Mouse (Mus musculus) neural tube, embryonic 15.5 days (tissue): Measurements from ENCODE around the gene Phactr3. TPM values are rescaled to one million over a fixed set of nuclear protein-coding genes. Genes with fewer than 3 reads are reported as not detected.

Experiments
- ATAC-seq: fragments of 200-750 bp; cut with Nextera tagmentation; 2 replicates; pipeline ENCODE4 v1.8.0; 2017; ENCODE audit warnings: mild to moderate bottlenecking, moderate TSS enrichment, moderate library complexity; ENCODE audit not compliant: low FRiP score
- H3K27ac ChIP-seq: fragments of 300-500 bp; sonication (generic); replicated peaks from 2 replicates; pipeline ENCODE4 v1.5.1; 2015; ENCODE audit warnings: mild to moderate bottlenecking, inconsistent platforms
- H3K27me3 ChIP-seq: fragments of 300-500 bp; sonication (generic); replicated peaks from 2 replicates; pipeline ENCODE4 v1.6.1; 2015; ENCODE audit warnings: inconsistent platforms
- H3K36me3 ChIP-seq: fragments of 300-500 bp; sonication (generic); 2 replicates; pipeline ENCODE4 v1.6.1; 2015; ENCODE audit warnings: inconsistent platforms
- H3K4me1 ChIP-seq: fragments of 300-500 bp; sonication (generic); 2 replicates; pipeline ENCODE4 v1.6.1; 2015; ENCODE audit warnings: inconsistent platforms
- H3K4me2 ChIP-seq: fragments of 300-500 bp; sonication (generic); 2 replicates; pipeline ENCODE4 v1.6.1; 2015; ENCODE audit warnings: inconsistent platforms, mild to moderate bottlenecking, moderate library complexity
- H3K4me3 ChIP-seq: fragments of 300-500 bp; sonication (generic); replicated peaks from 2 replicates; pipeline ENCODE4 v1.5.1; 2015; ENCODE audit warnings: mild to moderate bottlenecking, inconsistent platforms
- H3K9ac ChIP-seq: fragments of 300-500 bp; sonication (generic); replicated peaks from 2 replicates; pipeline ENCODE4 v1.6.1; 2015; ENCODE audit warnings: mild to moderate bottlenecking, inconsistent platforms
- H3K9me3 ChIP-seq: fragments of 300-500 bp; sonication (generic); replicated peaks from 2 replicates; pipeline ENCODE4 v1.6.1; 2016; ENCODE audit warnings: inconsistent platforms
- WGBS: fragments of 180-500 bp; shearing (Covaris S2); methylation state at CpG from one replicate; pipeline ENCODE4 v1.1.7; 2015; ENCODE audit warnings: mixed read lengths; 5-methylcytosine and 5-hydroxymethylcytosine counted together
- polyA plus RNA-seq: library from polyadenylated mRNA; unstranded; fragments of >200 nt; fragmentation: Nextera tagmentation; extraction: Ambion mirVana; gene quantifications from 2 replicates; pipeline ENCODE4 v1.2.1, GENCODE M21; 2015

Phactr3 gene
- polyA plus RNA-seq, 1 experiment from 2014 or later: 57.2 TPM

DNA sequence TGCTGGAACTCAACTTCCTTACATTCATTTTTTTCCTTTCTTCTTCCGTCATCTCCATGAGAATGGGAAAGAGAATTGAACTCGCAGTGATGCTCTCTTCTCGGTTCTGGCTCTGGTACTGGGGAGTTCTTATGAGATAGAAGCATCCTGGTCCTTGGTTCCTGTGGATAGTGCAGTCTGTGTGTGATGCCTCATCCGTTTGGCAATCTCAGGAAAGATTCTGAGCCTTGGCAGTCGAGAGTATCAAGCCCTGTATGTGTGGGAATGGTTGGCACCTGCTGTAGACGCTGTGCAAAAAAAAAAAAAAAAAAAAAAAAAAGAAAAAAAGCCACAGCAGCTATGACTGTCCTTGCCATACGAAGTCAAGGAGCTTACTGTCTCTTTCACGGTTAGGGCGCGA lies 47.2 kb downstream of the Phactr3 start:
- peaks cover 12% of the 10 kb centered on the region for H3K4me1 ChIP-seq
- WGBS: 81% methylated on average over 10 of the region's 10 CpGs
- ATAC-seq: no peak
- no peak overlapping the region for H3K9ac ChIP-seq
- H3K9me3 ChIP-seq: no peaks in the 10 kb centered on the region
- no peak overlapping the region for H3K4me2 ChIP-seq
- H3K27ac ChIP-seq: no peak overlapping the region
- H3K27me3 ChIP-seq: no peaks in the 10 kb centered on the region
- no peaks in the 10 kb centered on the region for H3K36me3 ChIP-seq
- no peak overlapping the region for H3K4me3 ChIP-seq

DNA sequence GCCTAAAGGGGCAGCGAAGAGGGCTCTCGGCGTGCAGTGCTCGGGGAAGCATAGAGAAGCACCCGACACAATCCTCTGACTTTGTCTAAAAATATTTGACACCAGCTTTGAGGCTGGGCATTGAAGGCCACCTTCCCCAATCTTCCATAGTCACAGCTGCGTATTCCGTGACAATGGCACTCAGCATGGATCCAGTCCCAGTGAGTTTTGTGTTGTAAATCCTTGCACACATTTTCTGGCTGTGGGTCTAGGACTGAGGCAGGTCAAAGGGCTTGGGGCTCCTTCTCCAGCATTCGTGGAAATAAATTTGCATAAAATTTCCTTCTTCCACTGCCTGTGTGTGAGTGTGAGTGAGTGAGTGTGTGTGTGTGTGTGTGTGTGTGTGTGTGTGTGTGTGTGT lies 51.2 kb downstream of the Phactr3 start:
- ATAC-seq: no peak
- no peaks in the 10 kb centered on the region for H3K36me3 ChIP-seq
- H3K27me3 ChIP-seq: no peaks in the 10 kb centered on the region
- H3K4me2 ChIP-seq: no peak overlapping the region
- no peaks in the 10 kb centered on the region for H3K9me3 ChIP-seq
- H3K9ac ChIP-seq: no peak overlapping the region
- H3K27ac ChIP-seq: no peak overlapping the region
- H3K4me3 ChIP-seq: no peak overlapping the region
- H3K4me1 ChIP-seq: peaks cover 25% of the 10 kb centered on the region
- 31% methylated on average over 8 of the region's 8 CpGs for WGBS

DNA sequence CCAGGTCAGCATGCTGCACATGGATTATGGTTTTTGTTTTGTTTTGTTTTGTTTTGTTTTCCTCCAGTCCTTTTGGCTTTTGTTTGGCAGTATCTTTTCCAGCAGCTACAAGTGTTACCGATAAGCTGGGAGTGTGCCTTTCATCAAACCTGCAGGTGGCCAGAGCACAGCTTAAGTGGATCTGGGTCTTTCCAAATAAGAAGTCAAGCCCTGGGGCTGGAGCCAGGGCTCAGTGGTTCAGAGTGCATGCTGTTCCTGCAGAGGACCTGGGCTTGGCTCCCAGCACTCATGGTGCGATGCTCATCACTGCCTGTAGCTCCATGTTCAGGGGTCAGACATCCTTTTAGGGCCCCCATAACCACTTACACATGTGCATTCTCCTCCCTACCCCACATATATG lies 55.2 kb downstream of the Phactr3 start:
- Histone ChIP-seq H3K27me3 (no peaks in the 10 kb centered on the region), H3K9me3 (no peaks in the 10 kb centered on the region), H3K9ac (no peak overlapping the region), H3K36me3 (no peaks in the 10 kb centered on the region), H3K4me2 (no peak overlapping the region), H3K4me3 (no peak overlapping the region), H3K27ac (no peak overlapping the region), H3K4me1 (peaks cover 36% of the 10 kb centered on the region)
- ATAC-seq: no peak
- 63% methylated on average over 2 of the region's 2 CpGs for WGBS

DNA sequence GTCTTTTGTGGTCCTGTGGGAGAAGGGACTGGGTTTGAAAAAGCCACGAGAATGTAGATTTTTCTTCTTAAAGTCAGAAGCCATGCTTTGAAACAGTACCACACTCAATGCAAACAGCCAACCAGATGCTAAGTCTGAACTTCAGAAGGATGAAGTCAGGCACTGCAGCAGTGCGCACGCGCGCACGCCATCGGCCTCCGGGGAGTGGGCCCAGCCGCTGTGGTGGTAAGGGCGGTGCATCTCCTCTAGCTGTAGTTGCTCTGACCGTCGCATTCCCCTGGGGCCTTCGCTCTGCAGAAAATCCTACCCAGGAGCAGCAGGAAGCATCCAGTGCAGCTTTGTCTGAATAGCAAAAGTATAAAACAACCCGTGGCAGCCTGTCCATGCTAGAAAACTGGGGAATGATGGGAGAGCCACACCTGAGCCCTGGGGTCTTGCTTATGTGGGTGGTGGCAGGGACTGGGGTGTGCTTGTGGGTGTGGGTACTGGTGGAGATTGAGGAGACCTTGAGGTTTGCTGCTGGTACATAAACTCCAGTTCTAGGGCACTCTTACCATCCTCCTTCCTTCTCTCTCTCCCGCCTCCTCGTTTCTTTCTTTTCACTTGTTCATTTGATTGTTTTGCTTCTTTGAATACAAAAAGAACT lies 56.6 kb downstream of the Phactr3 start:
- 26% methylated on average over 16 of the region's 16 CpGs for WGBS
- Histone ChIP-seq H3K27ac (peak overlapping the region; percentile 83), H3K4me2 (peak overlapping the region; percentile 56), H3K36me3 (no peaks in the 10 kb centered on the region), H3K9me3 (no peaks in the 10 kb centered on the region), H3K4me1 (peaks cover 24% of the 10 kb centered on the region), H3K9ac (peak overlapping the region; percentile 37), H3K27me3 (no peaks in the 10 kb centered on the region), H3K4me3 (peak overlapping the region; percentile 33)
- ATAC-seq: peak; percentile 82

GRCm38 (mm10) chr2:178184251-178184650 lies 65.5 kb downstream of the Phactr3 start:
- Histone ChIP-seq H3K9me3 (no peaks in the 10 kb centered on the region), H3K4me1 (peaks cover 8% of the 10 kb centered on the region), H3K36me3 (no peaks in the 10 kb centered on the region), H3K4me2 (no peak overlapping the region), H3K9ac (no peak overlapping the region), H3K27me3 (no peaks in the 10 kb centered on the region), H3K4me3 (no peak overlapping the region), H3K27ac (no peak overlapping the region)
- WGBS: 82% methylated on average over 5 of the region's 5 CpGs
- no peak for ATAC-seq

DNA sequence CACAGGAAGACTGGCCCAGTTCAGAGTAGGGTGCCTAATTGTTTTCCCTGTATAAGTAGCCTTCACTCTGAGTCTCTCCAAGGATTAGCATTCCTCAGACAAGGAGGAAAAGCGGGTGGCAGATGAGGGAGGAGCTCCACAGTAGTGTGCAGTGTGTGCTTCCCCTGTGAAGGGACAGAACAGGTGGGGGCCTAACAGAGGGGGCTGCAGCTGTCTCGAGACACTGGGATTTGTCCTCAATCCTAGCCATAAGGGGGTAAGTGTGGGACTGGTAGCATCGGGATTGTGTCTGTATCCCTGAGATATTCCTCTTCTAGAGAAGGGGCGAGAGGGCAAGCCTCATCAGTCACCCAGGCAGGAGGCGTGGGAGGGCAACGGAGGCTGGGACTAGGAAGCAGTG lies 66.1 kb downstream of the Phactr3 start:
- Histone ChIP-seq H3K9me3 (no peaks in the 10 kb centered on the region), H3K4me3 (no peak overlapping the region), H3K9ac (no peak overlapping the region), H3K4me2 (no peak overlapping the region), H3K4me1 (peaks cover 8% of the 10 kb centered on the region), H3K27ac (no peak overlapping the region), H3K36me3 (no peaks in the 10 kb centered on the region), H3K27me3 (no peaks in the 10 kb centered on the region)
- no peak for ATAC-seq
- WGBS: 73% methylated on average over 6 of the region's 6 CpGs

- WGBS: 64% methylated on average over 2 of the region's 2 CpGs
- Histone ChIP-seq H3K27ac (peak overlapping the region; percentile 63; the same call in 1 of the 2 replicates), H3K4me2 (no peak overlapping the region), H3K4me3 (no peak overlapping the region), H3K9ac (no peak overlapping the region), H3K27me3 (no peaks in the 10 kb centered on the region), H3K9me3 (no peaks in the 10 kb centered on the region), H3K4me1 (peaks cover 22% of the 10 kb centered on the region), H3K36me3 (no peaks in the 10 kb centered on the region)
- no peak for ATAC-seq
Observed at GRCm38 (mm10) chr2:178188988-178189387, 70.2 kb downstream of the Phactr3 start.

GRCm38 (mm10) chr2:178192881-178193280 lies 74.1 kb downstream of the Phactr3 start:
- ATAC-seq: no peak
- Histone ChIP-seq H3K9me3 (no peaks in the 10 kb centered on the region), H3K9ac (no peak overlapping the region), H3K27ac (peak overlapping the region; percentile 56), H3K36me3 (no peaks in the 10 kb centered on the region), H3K4me2 (no peak overlapping the region), H3K4me3 (no peak overlapping the region), H3K4me1 (peaks cover 22% of the 10 kb centered on the region), H3K27me3 (no peaks in the 10 kb centered on the region)
- WGBS: 48% methylated on average over 9 of the region's 9 CpGs

GRCm38 (mm10) chr2:178193445-178193844 lies 74.7 kb downstream of the Phactr3 start:
- Histone ChIP-seq H3K4me2 (no peak overlapping the region), H3K4me1 (peaks cover 20% of the 10 kb centered on the region), H3K27me3 (no peaks in the 10 kb centered on the region), H3K4me3 (no peak overlapping the region), H3K9me3 (no peaks in the 10 kb centered on the region), H3K9ac (no peak overlapping the region), H3K27ac (peak overlapping the region; percentile 56), H3K36me3 (no peaks in the 10 kb centered on the region)
- WGBS: 43% methylated on average over 2 of the region's 2 CpGs
- ATAC-seq: no peak

DNA sequence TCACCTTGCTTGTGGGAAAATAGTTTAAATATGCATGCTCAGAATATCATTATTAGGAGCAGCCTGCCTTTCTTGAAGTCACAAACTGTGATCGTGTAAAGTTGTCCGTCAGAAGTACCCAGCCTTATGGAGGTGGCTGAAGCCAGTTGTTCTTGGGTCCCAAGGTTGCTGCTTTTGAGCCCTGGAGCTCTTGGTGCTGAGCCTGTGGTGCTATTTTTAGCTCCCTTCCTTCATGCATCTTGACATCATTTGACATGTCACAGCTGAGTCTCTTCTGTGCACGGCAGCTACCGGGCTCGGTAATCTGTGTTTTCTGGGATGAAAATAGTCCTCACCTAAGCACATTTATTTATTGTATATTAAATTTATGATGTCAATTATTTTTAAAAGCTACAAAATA lies 76.1 kb downstream of the Phactr3 start:
- no peak overlapping the region for H3K27ac ChIP-seq
- H3K9me3 ChIP-seq: no peaks in the 10 kb centered on the region
- H3K36me3 ChIP-seq: no peaks in the 10 kb centered on the region
- H3K4me1 ChIP-seq: peaks cover 14% of the 10 kb centered on the region
- H3K4me3 ChIP-seq: no peak overlapping the region
- H3K4me2 ChIP-seq: no peak overlapping the region
- 71% methylated on average over 5 of the region's 5 CpGs for WGBS
- no peak overlapping the region for H3K9ac ChIP-seq
- no peak for ATAC-seq
- H3K27me3 ChIP-seq: no peaks in the 10 kb centered on the region

DNA sequence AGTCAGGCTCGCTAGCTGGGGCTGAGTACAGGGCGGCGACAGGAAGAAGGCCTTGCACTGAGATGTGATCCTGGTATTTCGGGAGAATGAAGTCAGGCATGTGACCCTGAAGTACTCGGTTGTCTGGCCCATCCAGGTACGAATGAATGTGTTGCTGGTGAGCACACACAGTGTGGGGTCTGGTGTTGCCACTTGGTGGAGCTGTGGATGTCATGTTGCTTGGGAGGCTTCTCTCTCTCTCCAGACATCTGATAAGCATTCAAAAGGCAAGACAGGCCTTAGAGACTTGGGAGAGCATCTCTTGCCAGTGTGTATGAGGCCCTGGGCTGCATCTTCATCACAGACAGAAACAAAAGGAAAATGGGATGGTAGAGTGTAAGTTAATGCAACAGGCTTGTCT lies 77.3 kb downstream of the Phactr3 start:
- ATAC-seq: no peak
- Histone ChIP-seq H3K27me3 (no peaks in the 10 kb centered on the region), H3K9me3 (no peaks in the 10 kb centered on the region), H3K4me1 (peaks cover 14% of the 10 kb centered on the region), H3K36me3 (no peaks in the 10 kb centered on the region), H3K27ac (no peak overlapping the region), H3K9ac (no peak overlapping the region), H3K4me3 (no peak overlapping the region), H3K4me2 (no peak overlapping the region)
- 89% methylated on average over 6 of the region's 6 CpGs for WGBS

GRCm38 (mm10) chr2:178197542-178197941 lies 78.8 kb downstream of the Phactr3 start:
- Histone ChIP-seq H3K9ac (no peak overlapping the region), H3K4me2 (no peak overlapping the region), H3K27me3 (no peaks in the 10 kb centered on the region), H3K9me3 (no peaks in the 10 kb centered on the region), H3K27ac (no peak overlapping the region), H3K4me3 (no peak overlapping the region), H3K36me3 (no peaks in the 10 kb centered on the region), H3K4me1 (peaks cover 10% of the 10 kb centered on the region)
- WGBS: 94% methylated on average over 1 of the region's 1 CpGs
- ATAC-seq: no peak
